Comparison of ENCODE assay signal across 14 mouse cellular contexts in genomic region chr13:6659314-6659713, GRCm38 (mm10). TPM values are rescaled to one million over a fixed set of nuclear protein-coding genes. Genes with fewer than 3 reads are reported as not detected.
A peak's percentile ranks its signal among the peaks of the same experiment; 100 is the strongest.
DNase-seq lines count a peak whose midpoint lies in the region; ATAC-seq lines count a peak whose summit lies in the region.
"Had no signal": no experiment of that assay in that cellular context is flagged by ENCODE, and none has a peak within 500 bp of the region (broad histone marks: within the 10 kb centered on the region; RNA-seq: fewer than 3 reads in every experiment).

No protein-coding gene starts in this region.

- H3K4me1 ChIP-seq in forebrain, embryonic 13.5 days = no peaks in the 10 kb centered on the region
- H3K4me1 ChIP-seq: forebrain, embryonic 10.5 days; hindbrain, embryonic 15.5 days had no signal

- peak; percentile 17 to 26 for DNase-seq in lung, adult 18-20 months
- no peak for DNase-seq in lung, postnatal 36 days
- DNase-seq in ZHBTc4 (ENCODE audit: low read depth, low spot score) = peak; percentile 25
- DNase-seq in right cerebral cortex, postnatal 25 days = peak; percentile 79
- no peak for DNase-seq in neural tube, embryonic 10.5 days (ENCODE audit: extremely low spot score, low spot score)
- DNase-seq: cerebellum, adult 9-11 months; kidney, postnatal 14 days had no signal

- H3K9me3 ChIP-seq in forebrain, embryonic 13.5 days (replicated peaks) = no peaks in the 10 kb centered on the region
- H3K9me3 ChIP-seq: forebrain, embryonic 10.5 days; G1E; heart, embryonic 10.5 days; hindbrain, embryonic 15.5 days had no signal

- peak; percentile 76 for ATAC-seq in inflammation-experienced regulatory T-cells, adult 6 months
- ATAC-seq in forebrain, embryonic 13.5 days = no peak

- 87% methylated on average over 6 of the region's 6 CpGs for WGBS in forebrain, embryonic 13.5 days

- H3K4me3 ChIP-seq in forebrain, embryonic 13.5 days = no peak overlapping the region
- H3K4me3 ChIP-seq: forebrain, embryonic 10.5 days; heart, embryonic 10.5 days; hindbrain, embryonic 15.5 days; myocyte had no signal

- H3K36me3 ChIP-seq in forebrain, embryonic 13.5 days (ENCODE audit: poor library complexity, severe bottlenecking) = no peaks in the 10 kb centered on the region
- H3K36me3 ChIP-seq: forebrain, embryonic 10.5 days; G1E; heart, embryonic 10.5 days; hindbrain, embryonic 15.5 days had no signal

- H3K4me2 ChIP-seq in forebrain, embryonic 13.5 days = no peak overlapping the region
- H3K4me2 ChIP-seq: hindbrain, embryonic 15.5 days had no signal

- H3K9ac ChIP-seq in forebrain, embryonic 13.5 days = no peak overlapping the region
- H3K9ac ChIP-seq: hindbrain, embryonic 15.5 days had no signal

- H3K27ac ChIP-seq in forebrain, embryonic 13.5 days = no peak overlapping the region
- H3K27ac ChIP-seq: forebrain, embryonic 10.5 days; heart, embryonic 10.5 days; hindbrain, embryonic 15.5 days had no signal

- no peaks in the 10 kb centered on the region for H3K27me3 ChIP-seq in forebrain, embryonic 13.5 days
- H3K27me3 ChIP-seq: hindbrain, embryonic 15.5 days had no signal

RNA-seq across cellular contexts. Expression of gene Pfkp, which starts 10.7 kb away (rescaled TPM):
- 100 to 1,000 TPM; 141 to 154 (median 148) TPM for polyA plus RNA-seq in inflammation-experienced regulatory T-cells, adult 6 months (2017; shearing (Covaris generic))
- 53.1 and 61.1 TPM in 2 replicates for polyA plus RNA-seq in forebrain, embryonic 13.5 days (2015; fragmentation: Nextera tagmentation; extraction: Ambion mirVana)

Comparison
In these comparisons a context has a peak if more than half of its experiments do, and no peak if none do; other contexts are left out.
1. DNase-seq: peak in lung, adult 18-20 months (2 of 2), ZHBTc4 (single experiment) and right cerebral cortex, postnatal 25 days (single experiment); none in lung, postnatal 36 days (single experiment) and neural tube, embryonic 10.5 days (single experiment).